Mouse (Mus musculus) hindbrain, embryonic 11.5 days (tissue): ENCODE measurements at regions not wholly inside any gene's neighbourhood (a gene's known extent, or its start where the extent isn't known, plus 50 kb on each side); places are given as distances from the start of the nearest gene placed in this dataset.
A peak's percentile ranks its signal among the peaks of the same experiment; 100 is the strongest.

ENCODE experiments used
- ATAC-seq: fragments of 200-750 bp; cut with Nextera tagmentation; 2 replicates; pipeline ENCODE4 v1.8.0; 2017; ENCODE audit warnings: mild to moderate bottlenecking, moderate TSS enrichment, moderate library complexity; ENCODE audit not compliant: low FRiP score
- DNase-seq: peaks from one replicate; pipeline ENCODE4 v3.0.0-alpha.2; 2015; ENCODE audit warnings: low spot score
- H3K27ac ChIP-seq: fragments of 300-500 bp; sonication (generic); 2 replicates; pipeline ENCODE4 v1.5.1; 2014; ENCODE audit warnings: mild to moderate bottlenecking, low read depth, low read length
- H3K27me3 ChIP-seq: fragments of 300-500 bp; sonication (generic); 2 replicates; pipeline ENCODE4 v1.6.1; 2014; ENCODE audit warnings: mild to moderate bottlenecking, low read length, moderate library complexity, mixed read lengths; ENCODE audit not compliant: control insufficient read depth, insufficient read depth
- H3K36me3 ChIP-seq: fragments of 300-500 bp; sonication (generic); 2 replicates; pipeline ENCODE4 v1.6.1; 2014; ENCODE audit warnings: mild to moderate bottlenecking, low read length, moderate library complexity, mixed read lengths; ENCODE audit not compliant: control insufficient read depth, insufficient read depth
- H3K4me1 ChIP-seq: fragments of 300-500 bp; sonication (generic); replicated peaks from 2 replicates; pipeline ENCODE4 v1.6.1; 2014; ENCODE audit warnings: low read length, mixed read lengths; ENCODE audit not compliant: control insufficient read depth, insufficient read depth
- H3K4me2 ChIP-seq: fragments of 300-500 bp; sonication (generic); replicated peaks from 2 replicates; pipeline ENCODE4 v1.6.1; 2014; ENCODE audit warnings: mild to moderate bottlenecking, low read depth, low read length
- H3K4me3 ChIP-seq: fragments of 300-500 bp; sonication (generic); 2 replicates; pipeline ENCODE4 v1.5.1; 2014; ENCODE audit warnings: low read depth, low read length
- H3K9ac ChIP-seq: fragments of 300-500 bp; sonication (generic); 2 replicates; pipeline ENCODE4 v1.6.1; 2014; ENCODE audit warnings: low read depth, low read length
- H3K9me3 ChIP-seq: fragments of 300-500 bp; sonication (generic); 2 replicates; pipeline ENCODE4 v1.6.1; 2016; ENCODE audit warnings: low read length; ENCODE audit not compliant: control insufficient read depth
- WGBS: fragments of 180-500 bp; shearing (Covaris S2); extraction: QIAGEN DNeasy Blood & Tissue Kit; methylation state at CpG from one replicate; pipeline ENCODE4 v1.1.7; 2014; 5-methylcytosine and 5-hydroxymethylcytosine counted together

- Histone ChIP-seq H3K4me2 (no peak overlapping the region), H3K9me3 (no peaks in the 10 kb centered on the region), H3K27me3 (no peaks in the 10 kb centered on the region), H3K4me3 (no peak overlapping the region), H3K9ac (no peak overlapping the region), H3K27ac (no peak overlapping the region), H3K36me3 (no peaks in the 10 kb centered on the region), H3K4me1 (no peaks in the 10 kb centered on the region)
- no peak for ATAC-seq
- WGBS, result 70% methylated on average over 4 of the region's 4 CpGs
- DNase-seq, result no peak
Observed at GRCm38 (mm10) chr5:112072456-112072855, 179.9 kb downstream of the Cryba4 start.

GRCm38 (mm10) chr5:112077097-112077496 is 175.2 kb downstream of the Cryba4 start:
- no peak overlapping the region for H3K4me3 ChIP-seq
- H3K27ac ChIP-seq, result no peak overlapping the region
- ATAC-seq (no peak), DNase-seq (peak; percentile 20)
- H3K9ac ChIP-seq, result no peak overlapping the region
- no peaks in the 10 kb centered on the region; the same call in 1 of the 2 replicates for H3K9me3 ChIP-seq
- H3K27me3 ChIP-seq, result no peaks in the 10 kb centered on the region
- H3K36me3 ChIP-seq, result no peaks in the 10 kb centered on the region
- H3K4me2 ChIP-seq, result no peak overlapping the region
- 49% methylated on average over 14 of the region's 14 CpGs for WGBS
- H3K4me1 ChIP-seq, result no peaks in the 10 kb centered on the region

GRCm38 (mm10) chr5:112077840-112078600 is 174.3 kb downstream of the Cryba4 start:
- Histone ChIP-seq H3K4me3 (no peak overlapping the region), H3K9me3 (no peaks in the 10 kb centered on the region; the same call in 1 of the 2 replicates), H3K4me2 (no peak overlapping the region), H3K36me3 (no peaks in the 10 kb centered on the region), H3K9ac (no peak overlapping the region), H3K4me1 (no peaks in the 10 kb centered on the region), H3K27me3 (no peaks in the 10 kb centered on the region), H3K27ac (no peak overlapping the region)
- DNase-seq (peak; percentile 73), ATAC-seq (no peak)
- 81% methylated on average over 19 of the region's 19 CpGs for WGBS

- Histone ChIP-seq H3K4me1 (no peaks in the 10 kb centered on the region), H3K4me2 (no peak overlapping the region), H3K27ac (no peak overlapping the region), H3K9ac (no peak overlapping the region), H3K27me3 (no peaks in the 10 kb centered on the region), H3K36me3 (no peaks in the 10 kb centered on the region), H3K4me3 (no peak overlapping the region), H3K9me3 (no peaks in the 10 kb centered on the region; the same call in 1 of the 2 replicates)
- ATAC-seq (no peak), DNase-seq (no peak)
- 85% methylated on average over 6 of the region's 6 CpGs for WGBS
Observed at GRCm38 (mm10) chr5:112081006-112081405, 171.3 kb downstream of the Cryba4 start.

- Histone ChIP-seq H3K9me3 (no peaks in the 10 kb centered on the region), H3K9ac (no peak overlapping the region), H3K27me3 (no peaks in the 10 kb centered on the region), H3K4me1 (no peaks in the 10 kb centered on the region), H3K36me3 (no peaks in the 10 kb centered on the region), H3K27ac (no peak overlapping the region), H3K4me3 (no peak overlapping the region), H3K4me2 (no peak overlapping the region)
- DNase-seq (no peak), ATAC-seq (no peak)
- WGBS, result 82% methylated on average over 7 of the region's 7 CpGs
Observed at GRCm38 (mm10) chr5:112091867-112092535, 160.3 kb downstream of the Cryba4 start.

GRCm38 (mm10) chr5:112093905-112094571 is 158.3 kb downstream of the Cryba4 start:
- H3K4me1 ChIP-seq, result peaks cover 2% of the 10 kb centered on the region; the same call in 1 of the 2 replicates
- H3K27me3 ChIP-seq, result 0 out of 2 replicates have a peak, but pooled peaks cover 2% of the 10 kb centered on the region
- H3K4me3 ChIP-seq, result no peak overlapping the region
- no peak overlapping the region for H3K27ac ChIP-seq
- DNase-seq (no peak), ATAC-seq (no peak)
- no peak overlapping the region for H3K9ac ChIP-seq
- H3K9me3 ChIP-seq, result no peaks in the 10 kb centered on the region
- no peaks in the 10 kb centered on the region for H3K36me3 ChIP-seq
- 82% methylated on average over 17 of the region's 17 CpGs for WGBS
- no peak overlapping the region for H3K4me2 ChIP-seq

GRCm38 (mm10) chr5:112098469-112099085 is 153.7 kb downstream of the Cryba4 start:
- WGBS, result 39% methylated on average over 22 of the region's 22 CpGs
- Histone ChIP-seq H3K4me1 (peaks cover 2% of the 10 kb centered on the region; the same call in 1 of the 2 replicates), H3K9ac (no peak overlapping the region), H3K9me3 (no peaks in the 10 kb centered on the region), H3K27ac (no peak overlapping the region), H3K36me3 (no peaks in the 10 kb centered on the region), H3K4me3 (no peak overlapping the region), H3K4me2 (no peak overlapping the region), H3K27me3 (peaks cover 2% of the 10 kb centered on the region; the same call in 1 of the 2 replicates)
- no peak for ATAC-seq
- peak; percentile 31 for DNase-seq

- ATAC-seq (no peak), DNase-seq (no peak)
- Histone ChIP-seq H3K36me3 (no peaks in the 10 kb centered on the region), H3K27me3 (peaks cover 2% of the 10 kb centered on the region; the same call in 1 of the 2 replicates), H3K4me2 (no peak overlapping the region), H3K27ac (no peak overlapping the region), H3K9me3 (no peaks in the 10 kb centered on the region), H3K9ac (no peak overlapping the region), H3K4me1 (peaks cover 2% of the 10 kb centered on the region; the same call in 1 of the 2 replicates), H3K4me3 (no peak overlapping the region)
- WGBS, result 80% methylated on average over 17 of the region's 17 CpGs
Observed at GRCm38 (mm10) chr5:112101739-112102590, 150.4 kb downstream of the Cryba4 start.
